Mouse (Mus musculus) limb, embryonic 15.5 days (tissue): Measurements from ENCODE around the gene Pms1. TPM values are rescaled to one million over a fixed set of nuclear protein-coding genes. Genes with fewer than 3 reads are reported as not detected.
"Not testable (repeated sequence)": the region's sequence is repeated elsewhere in the genome, so short reads cannot be mapped to it uniquely, and the experiment has no call there.

Source experiments
- ATAC-seq: fragments of 200-750 bp; cut with Nextera tagmentation; 2 replicates; pipeline ENCODE4 v1.8.0; 2017; ENCODE audit warnings: low read depth, moderate TSS enrichment; ENCODE audit not compliant: insufficient number of reproducible peaks, low FRiP score, low TSS enrichment
- H3K27ac ChIP-seq: fragments of 300-500 bp; sonication (generic); 2 replicates; pipeline ENCODE4 v1.5.1; 2015; ENCODE audit warnings: moderate library complexity, mild to moderate bottlenecking, inconsistent platforms
- H3K27me3 ChIP-seq: fragments of 300-500 bp; sonication (generic); 2 replicates; pipeline ENCODE4 v1.6.1; 2015; ENCODE audit warnings: inconsistent platforms
- H3K36me3 ChIP-seq: fragments of 300-500 bp; sonication (generic); 2 replicates; pipeline ENCODE4 v1.6.1; 2015; ENCODE audit warnings: inconsistent platforms
- H3K4me1 ChIP-seq: fragments of 300-500 bp; sonication (generic); 2 replicates; pipeline ENCODE4 v1.6.1; 2015; ENCODE audit warnings: inconsistent platforms
- H3K4me2 ChIP-seq: fragments of 300-500 bp; sonication (generic); 2 replicates; pipeline ENCODE4 v1.6.1; 2015; ENCODE audit warnings: mild to moderate bottlenecking, inconsistent platforms
- H3K4me3 ChIP-seq: fragments of 300-500 bp; sonication (generic); 2 replicates; pipeline ENCODE4 v1.5.1; 2015; ENCODE audit warnings: mild to moderate bottlenecking, inconsistent platforms
- H3K9ac ChIP-seq: fragments of 300-500 bp; sonication (generic); 2 replicates; pipeline ENCODE4 v1.6.1; 2015; ENCODE audit warnings: inconsistent platforms
- H3K9me3 ChIP-seq: fragments of 300-500 bp; sonication (generic); 2 replicates; pipeline ENCODE4 v1.6.1; 2016; ENCODE audit warnings: inconsistent platforms
- WGBS: fragments of 180-500 bp; shearing (Covaris S2); methylation state at CpG from one replicate; pipeline ENCODE4 v1.1.7; 2015; 5-methylcytosine and 5-hydroxymethylcytosine counted together
- polyA plus RNA-seq: library from polyadenylated mRNA; unstranded; fragments of >200 nt; fragmentation: Nextera tagmentation; extraction: Ambion mirVana; gene quantifications from 2 replicates; pipeline ENCODE4 v1.2.1, GENCODE M21; 2015

Gene Pms1
- polyA plus RNA-seq, result 13.9 and 16.5 TPM in 2 replicates

DNA sequence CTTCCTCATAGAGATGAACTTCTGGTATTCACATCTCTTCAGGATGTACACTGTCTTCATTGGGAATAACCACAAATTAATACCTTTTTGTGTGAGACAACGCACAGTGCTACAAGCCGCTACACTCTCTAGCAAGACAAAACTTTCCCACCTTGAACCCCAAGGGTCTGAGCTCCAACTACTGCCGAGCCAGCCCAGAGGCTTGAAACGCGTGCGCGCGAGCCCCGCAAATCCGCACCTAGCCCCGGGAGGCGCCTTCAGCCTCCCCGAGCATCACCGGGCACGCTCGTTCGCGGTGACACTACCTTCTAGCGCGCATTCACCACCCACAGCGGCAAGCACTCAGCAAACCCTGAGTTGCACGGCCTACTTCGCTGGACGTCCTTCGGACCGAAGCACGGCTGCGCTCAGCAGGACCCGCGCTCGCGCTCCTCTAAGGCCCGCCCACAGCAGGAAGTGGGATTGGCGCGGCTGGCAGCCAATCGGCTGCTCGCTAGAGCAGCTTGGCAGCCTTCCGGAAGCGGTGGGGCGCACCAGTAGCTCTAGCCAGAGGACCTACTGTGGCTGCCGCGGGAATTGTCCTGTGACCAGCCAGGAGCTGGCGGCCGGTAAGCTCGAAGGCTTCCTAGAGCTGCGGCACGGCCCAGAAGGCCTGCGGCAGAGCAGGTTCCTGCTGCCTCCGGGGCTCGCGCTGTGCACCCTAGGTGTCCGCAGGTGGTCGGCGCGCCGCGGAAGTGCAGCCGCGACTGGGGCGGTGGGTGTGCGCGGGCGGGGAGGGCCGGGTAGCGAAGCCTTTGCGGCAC lies at the start of gene Pms1, which contains the start of the genes Ormdl1 and Gm28778:
Gene Pms1 (minus strand): TSS at position 438 of the 803 bp plus-strand sequence.
Gene Ormdl1 (plus strand): TSS at position 515 of the 803 bp plus-strand sequence.
Gene Gm28778 (plus strand): TSS at position 531 of the 803 bp plus-strand sequence.
- Histone ChIP-seq H3K27me3 (no peaks in the 10 kb centered on the region), H3K36me3 (peaks cover 2% of the 10 kb centered on the region; the same call in 1 of the 2 replicates), H3K4me1 (0 out of 2 replicates have a peak, but pooled peaks cover 5% of the 10 kb centered on the region), H3K27ac (peak within 1 kb of the TSS; percentile 91), H3K9me3 (no peaks in the 10 kb centered on the region), H3K4me2 (peak within 1 kb of the TSS; percentile 69), H3K4me3 (peak within 1 kb of the TSS; percentile 89), H3K9ac (peak within 1 kb of the TSS; percentile 75)
- WGBS, result under 1% methylated on average over 66 of the region's 66 CpGs
- peak; percentile 98 for ATAC-seq

DNA sequence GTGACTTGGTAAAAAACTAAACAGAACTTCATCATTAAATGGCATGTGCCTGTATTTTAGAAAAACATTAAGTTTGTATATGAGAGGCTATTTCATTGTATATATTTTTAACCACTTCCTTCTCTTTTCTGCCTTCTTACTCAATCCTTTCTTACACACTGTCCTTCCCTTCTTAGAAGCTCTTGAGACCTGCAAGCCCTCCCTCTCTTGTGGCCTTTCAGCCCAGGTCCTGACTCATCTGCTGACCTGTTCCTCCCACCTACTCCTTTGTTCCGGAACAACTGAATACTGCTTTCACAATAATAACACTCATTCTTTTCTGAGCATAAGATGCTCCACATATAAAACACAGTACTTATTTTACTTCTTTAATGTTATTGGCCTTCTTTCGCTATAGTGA lies 44.3 kb upstream of the Pms1 start:
- WGBS, result 97% methylated on average over 2 of the region's 2 CpGs
- no peaks in the 10 kb centered on the region for H3K4me1 ChIP-seq
- no peak for ATAC-seq
- peaks cover 47% of the 10 kb centered on the region for H3K36me3 ChIP-seq
- no peak overlapping the region for H3K27ac ChIP-seq
- no peak overlapping the region for H3K4me3 ChIP-seq
- no peak overlapping the region for H3K9ac ChIP-seq
- peaks cover 4% of the 10 kb centered on the region; the same call in 1 of the 2 replicates for H3K9me3 ChIP-seq
- no peaks in the 10 kb centered on the region for H3K27me3 ChIP-seq
- H3K4me2 ChIP-seq, result no peak overlapping the region

DNA sequence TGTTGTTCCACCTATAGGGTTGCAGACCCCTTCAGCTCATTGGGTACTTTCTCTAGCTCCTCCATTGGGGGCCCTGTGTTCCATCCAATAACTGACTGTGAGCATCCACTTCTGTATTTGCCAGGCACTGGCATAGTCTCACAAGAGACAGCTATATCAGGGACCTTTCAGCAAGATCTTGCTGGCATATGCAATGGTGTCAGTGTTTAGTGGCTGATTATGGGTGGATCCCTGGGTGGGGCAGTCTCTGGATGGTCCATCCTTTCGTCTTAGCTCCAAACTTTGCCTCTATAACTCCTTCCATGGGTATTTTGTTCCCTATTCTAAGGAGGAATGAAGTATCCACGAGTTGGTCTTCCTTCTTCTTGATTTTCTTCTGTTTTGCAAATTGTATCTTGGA lies 40.6 kb upstream of the Pms1 start:
- H3K4me1 ChIP-seq, H3K27me3 ChIP-seq, H3K9me3 ChIP-seq, H3K9ac ChIP-seq, H3K4me3 ChIP-seq, H3K4me2 ChIP-seq, H3K27ac ChIP-seq, ATAC-seq: not testable (repeated sequence)
- H3K36me3 ChIP-seq, result peaks cover 19% of the 10 kb centered on the region
- WGBS, result 69% methylated on average over 2 of the region's 2 CpGs

DNA sequence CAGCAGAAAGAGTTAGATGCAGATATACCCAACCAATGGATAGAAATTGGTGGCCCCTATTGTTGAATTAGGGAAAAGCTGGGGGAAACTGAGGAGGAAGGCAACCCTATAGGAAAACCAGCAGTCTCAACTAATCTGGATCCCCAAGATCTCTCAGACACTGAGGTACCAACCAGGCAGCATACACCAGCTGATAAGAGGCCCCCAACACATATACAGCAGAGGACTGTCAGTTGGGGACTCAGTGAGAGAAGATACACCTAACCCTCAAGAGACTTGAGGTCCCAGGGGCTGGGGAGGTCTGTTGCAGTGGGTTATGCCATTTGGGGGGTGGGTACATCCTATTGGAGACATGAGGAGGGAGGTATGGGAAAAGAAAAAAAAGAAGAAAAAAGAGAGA lies 38.6 kb upstream of the Pms1 start:
- Histone ChIP-seq H3K9ac (no peak overlapping the region), H3K4me3 (no peak overlapping the region), H3K4me2 (no peak overlapping the region), H3K36me3 (peaks cover 3% of the 10 kb centered on the region), H3K27me3 (no peaks in the 10 kb centered on the region), H3K4me1 (no peaks in the 10 kb centered on the region), H3K9me3 (no peaks in the 10 kb centered on the region), H3K27ac (no peak overlapping the region)
- ATAC-seq, result no peak

DNA sequence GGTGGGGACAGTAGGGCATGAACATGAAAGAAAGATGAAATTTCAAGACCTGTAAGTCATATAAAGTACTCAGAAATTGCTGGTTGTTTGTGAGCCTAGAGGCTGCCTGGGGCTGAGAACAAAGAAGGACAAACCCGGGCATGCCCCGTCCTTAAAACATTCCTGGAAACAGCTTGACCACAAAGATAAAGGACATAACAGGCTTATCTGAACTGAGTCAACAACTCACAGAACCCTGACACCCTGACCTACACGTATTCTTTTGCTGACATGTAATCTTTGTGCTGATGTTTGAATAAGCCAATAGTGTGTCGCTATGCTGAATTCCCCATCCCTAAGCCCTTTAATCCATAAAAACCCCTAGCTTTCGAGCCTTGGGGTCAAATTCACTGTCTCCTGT lies 36.7 kb upstream of the Pms1 start:
- not testable (repeated sequence) for H3K4me3 ChIP-seq, H3K4me2 ChIP-seq, H3K9ac ChIP-seq, H3K4me1 ChIP-seq, H3K36me3 ChIP-seq, H3K9me3 ChIP-seq, H3K27ac ChIP-seq, ATAC-seq, H3K27me3 ChIP-seq
- WGBS, result 76% methylated on average over 5 of the region's 5 CpGs

DNA sequence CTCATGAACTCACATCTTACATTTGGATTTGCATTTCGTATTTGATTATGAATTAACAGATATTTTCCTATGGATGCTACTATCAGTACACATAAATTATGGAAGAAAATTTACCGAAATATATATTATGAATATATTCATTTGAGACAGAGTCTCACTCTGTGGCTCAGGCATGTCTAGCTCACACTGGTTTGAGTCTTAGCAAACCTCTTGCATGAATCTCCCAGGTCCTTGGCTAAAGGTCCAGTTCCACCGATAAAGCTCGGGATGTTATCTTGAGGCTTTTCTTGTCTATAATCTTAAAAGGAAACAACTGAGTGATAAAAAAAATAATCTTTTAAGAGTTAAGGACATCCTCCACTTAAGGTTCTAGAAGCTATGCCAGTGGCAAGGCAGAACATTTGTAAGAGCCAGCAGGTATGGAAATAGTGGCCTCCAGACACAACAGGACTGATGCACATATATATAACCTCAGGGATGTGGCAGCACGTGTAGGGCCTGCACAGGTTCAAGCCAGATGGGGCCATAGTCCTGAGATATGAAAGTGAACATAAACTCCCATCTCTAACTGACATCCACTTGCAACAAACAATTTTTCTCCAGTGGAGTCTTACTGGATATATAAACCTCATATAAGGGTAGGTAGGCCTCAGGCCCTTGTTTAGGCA lies 28.1 kb upstream of the Pms1 start:
- no peak overlapping the region for H3K4me3 ChIP-seq
- no peak overlapping the region for H3K27ac ChIP-seq
- WGBS, result 92% methylated on average over 5 of the region's 5 CpGs
- no peak for ATAC-seq
- H3K9ac ChIP-seq, result no peak overlapping the region
- no peak overlapping the region for H3K4me2 ChIP-seq
- H3K36me3 ChIP-seq, result peaks cover 7% of the 10 kb centered on the region; the same call in 1 of the 2 replicates
- no peaks in the 10 kb centered on the region for H3K9me3 ChIP-seq
- H3K27me3 ChIP-seq, result no peaks in the 10 kb centered on the region
- H3K4me1 ChIP-seq, result no peaks in the 10 kb centered on the region

DNA sequence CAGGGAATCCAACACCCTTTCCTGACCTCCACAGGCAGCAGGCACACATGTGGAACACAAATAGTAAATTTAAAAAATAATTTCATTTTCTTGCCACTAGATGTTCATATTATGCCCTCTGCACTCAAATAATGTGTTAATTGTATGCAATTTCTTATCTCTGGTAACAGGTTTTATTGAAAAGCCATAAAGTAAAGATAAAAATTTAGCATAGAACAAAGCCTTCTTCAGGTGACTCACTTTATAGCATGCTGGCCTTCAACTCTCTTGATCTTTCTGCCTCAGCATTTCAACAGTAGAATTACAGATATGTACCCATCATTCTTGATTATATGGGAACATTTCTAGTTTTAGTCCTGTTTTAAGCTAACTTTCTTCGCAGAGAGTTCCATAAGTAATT lies 27.5 kb upstream of the Pms1 start:
- no peak for ATAC-seq
- 88% methylated on average over 1 of the region's 1 CpGs for WGBS
- no peaks in the 10 kb centered on the region for H3K4me1 ChIP-seq
- peaks cover 7% of the 10 kb centered on the region; the same call in 1 of the 2 replicates for H3K36me3 ChIP-seq
- H3K4me2 ChIP-seq, result no peak overlapping the region
- H3K9ac ChIP-seq, result no peak overlapping the region
- no peaks in the 10 kb centered on the region for H3K9me3 ChIP-seq
- H3K27me3 ChIP-seq, result no peaks in the 10 kb centered on the region
- no peak overlapping the region for H3K4me3 ChIP-seq
- H3K27ac ChIP-seq, result no peak overlapping the region

DNA sequence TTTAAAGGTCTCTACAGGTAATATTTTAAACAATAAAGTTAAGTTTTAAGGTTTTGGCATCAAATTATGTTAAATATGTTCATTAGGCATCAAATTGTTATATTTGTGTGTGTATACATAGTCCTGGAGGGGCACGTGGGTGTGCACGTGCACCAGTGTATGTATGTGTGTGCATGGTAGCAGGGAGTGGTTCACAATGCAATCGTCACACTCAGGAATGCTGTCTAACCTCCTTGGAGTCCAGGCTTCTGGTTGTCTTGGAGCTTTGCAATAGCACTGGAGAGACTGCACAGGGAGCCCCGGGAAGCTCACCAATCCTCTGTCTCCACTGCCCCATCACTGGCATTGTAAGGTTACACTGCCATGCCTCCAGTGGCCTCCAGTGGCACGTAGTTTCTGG lies 26.4 kb upstream of the Pms1 start:
- peaks cover 8% of the 10 kb centered on the region; the same call in 1 of the 2 replicates for H3K36me3 ChIP-seq
- H3K9ac ChIP-seq, result no peak overlapping the region
- ATAC-seq, result no peak
- H3K27ac ChIP-seq, result no peak overlapping the region
- no peak overlapping the region for H3K4me3 ChIP-seq
- H3K27me3 ChIP-seq, result no peaks in the 10 kb centered on the region
- H3K4me1 ChIP-seq, result no peaks in the 10 kb centered on the region
- H3K9me3 ChIP-seq, result no peaks in the 10 kb centered on the region
- H3K4me2 ChIP-seq, result no peak overlapping the region
- 90% methylated on average over 5 of the region's 5 CpGs for WGBS

DNA sequence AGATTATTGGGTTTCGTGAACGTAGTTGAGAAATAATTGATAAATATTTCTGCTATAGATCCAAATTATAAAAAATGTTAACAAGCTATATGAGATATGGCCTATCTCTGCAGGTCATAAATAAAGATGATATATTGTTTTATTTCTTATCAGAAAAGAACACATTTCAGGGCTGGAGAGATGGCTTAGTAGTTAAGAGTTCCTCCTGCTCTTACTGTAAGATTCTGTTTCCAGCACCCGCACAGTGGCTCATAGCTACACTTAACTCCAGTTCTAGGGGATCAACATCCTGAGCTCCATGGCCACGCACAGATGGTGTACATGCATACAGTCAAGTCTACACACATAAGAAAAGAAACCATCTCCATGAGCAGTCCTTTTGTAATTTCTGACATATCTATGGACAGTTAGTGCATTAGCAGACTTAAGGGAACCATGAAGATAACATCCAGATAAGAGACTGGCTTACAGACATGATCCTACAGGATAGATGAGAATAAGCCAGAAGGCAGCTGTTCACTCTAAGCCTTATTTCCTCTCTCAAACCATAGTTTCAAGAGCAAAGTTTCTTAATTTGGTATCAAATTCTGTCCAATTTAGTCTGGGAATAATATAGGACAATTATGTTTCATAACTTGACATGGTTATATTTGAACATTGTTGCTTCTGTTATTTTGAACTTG lies 25.0 kb upstream of the Pms1 start:
- Histone ChIP-seq H3K4me3 (no peak overlapping the region), H3K4me2 (no peak overlapping the region), H3K36me3 (peaks cover 17% of the 10 kb centered on the region; the same call in 1 of the 2 replicates), H3K27ac (no peak overlapping the region), H3K9me3 (no peaks in the 10 kb centered on the region), H3K27me3 (no peaks in the 10 kb centered on the region), H3K4me1 (no peaks in the 10 kb centered on the region), H3K9ac (no peak overlapping the region)
- no peak for ATAC-seq
- 95% methylated on average over 4 of the region's 4 CpGs for WGBS

DNA sequence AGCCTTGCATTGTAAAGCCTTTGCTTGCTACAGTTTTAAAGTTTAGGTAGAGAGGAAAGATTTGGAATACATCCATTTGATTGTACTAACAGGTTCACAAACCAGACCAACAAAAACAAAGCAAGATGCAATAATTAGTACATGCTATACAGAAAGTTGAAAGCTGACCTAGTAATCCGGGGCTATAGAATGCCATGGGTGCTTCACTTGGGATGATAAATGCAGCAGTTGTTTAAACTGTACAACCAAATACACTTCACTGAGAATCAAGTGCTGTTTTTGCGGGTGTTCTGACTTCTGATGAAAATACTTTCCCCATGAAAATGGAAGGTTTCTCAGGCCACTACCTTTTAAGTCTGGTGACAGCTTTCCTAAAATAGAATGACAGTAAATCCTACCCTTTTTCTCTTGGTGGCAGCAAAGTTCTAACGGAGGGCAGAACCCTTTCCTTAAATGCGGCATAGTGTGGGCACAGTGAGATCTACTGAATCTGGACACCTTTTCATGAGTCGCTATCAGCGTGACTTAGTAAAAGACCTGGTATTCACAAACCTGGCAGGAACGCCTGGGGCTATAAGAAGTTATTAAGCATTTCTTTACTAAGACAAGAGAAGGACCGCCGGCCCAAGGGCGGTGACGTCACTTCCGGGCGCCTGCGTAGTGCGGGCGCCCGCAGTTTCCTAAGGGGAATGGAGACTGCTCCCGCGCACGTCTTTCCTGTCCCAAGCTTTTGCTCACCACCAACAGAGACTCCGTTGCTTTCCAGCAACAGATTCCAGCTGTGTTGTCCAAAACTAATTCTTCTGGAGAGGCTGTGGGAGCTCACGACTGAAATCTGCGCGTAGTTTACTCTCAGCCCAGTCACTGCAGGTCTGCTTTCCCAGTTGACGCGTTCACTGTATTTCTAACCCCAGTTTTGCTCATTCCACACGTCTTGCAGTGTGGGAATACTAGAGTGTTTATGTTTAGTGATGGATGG lies 16.5 kb upstream of the Pms1 start, which contains the start of gene Osgepl1:
Gene Osgepl1 (plus strand): TSS at position 636 of the 979 bp plus-strand sequence.
- Histone ChIP-seq H3K4me2 (peak within 1 kb of the TSS; percentile 50), H3K4me1 (no peaks in the 10 kb centered on the region), H3K9ac (peak within 1 kb of the TSS; percentile 56), H3K27ac (peak within 1 kb of the TSS; percentile 91), H3K4me3 (peak within 1 kb of the TSS; percentile 61), H3K36me3 (peaks cover 9% of the 10 kb centered on the region; the same call in 1 of the 2 replicates), H3K27me3 (no peaks in the 10 kb centered on the region), H3K9me3 (no peaks in the 10 kb centered on the region)
- ATAC-seq, result peak; percentile 79
- 2% methylated on average over 27 of the region's 27 CpGs for WGBS

DNA sequence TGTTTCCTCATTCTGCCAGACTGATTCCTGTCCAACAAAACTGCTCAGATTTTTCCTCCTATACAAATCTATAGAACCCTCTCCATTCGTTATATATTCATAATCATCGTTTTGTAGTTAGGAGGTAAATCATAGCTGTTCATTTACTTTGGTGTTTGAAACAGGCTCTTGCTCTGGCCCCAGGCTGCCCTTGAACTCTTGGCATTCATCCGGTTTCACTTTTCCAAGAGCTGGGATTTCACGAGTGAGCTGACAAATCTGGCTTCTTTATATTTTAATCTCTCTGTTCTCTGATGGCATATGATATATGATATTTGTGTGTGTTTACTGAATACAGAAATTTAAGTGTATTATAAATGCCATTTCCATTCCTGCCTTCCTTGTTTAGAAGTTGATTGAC lies 3.7 kb upstream of the Pms1 start:
- no peak overlapping the region for H3K4me2 ChIP-seq
- ATAC-seq, result no peak
- peaks cover 2% of the 10 kb centered on the region; the same call in 1 of the 2 replicates for H3K36me3 ChIP-seq
- H3K9me3 ChIP-seq, result no peaks in the 10 kb centered on the region
- no peak overlapping the region for H3K9ac ChIP-seq
- H3K4me3 ChIP-seq, result no peak overlapping the region
- 0 out of 2 replicates have a peak, but pooled peaks cover 5% of the 10 kb centered on the region for H3K4me1 ChIP-seq
- H3K27ac ChIP-seq, result no peak overlapping the region
- 78% methylated on average over 4 of the region's 4 CpGs for WGBS
- no peaks in the 10 kb centered on the region for H3K27me3 ChIP-seq
